Mouse (Mus musculus): Measurements from ENCODE around the gene Epb41. TPM values are rescaled to one million over a fixed set of nuclear protein-coding genes. Genes with fewer than 3 reads are reported as not detected.

The Epb41 gene
- polyA plus RNA-seq, 1 experiment from 2014 or later: 232 TPM

GRCm38 (mm10) chr4:131911521-131911920 lies 163.6 kb downstream of the Epb41 start:
- 0 out of 2 replicates have a peak overlapping the region, but pooled peaks have one; percentile 44 for H3K4me2 ChIP-seq (ENCODE audit: low read depth, low read length)
- no peak for ATAC-seq (ENCODE audit: low read depth)
- 41% methylated on average over 3 of the region's 5 CpGs for WGBS (ENCODE audit: insufficient replicate concordance)

DNA sequence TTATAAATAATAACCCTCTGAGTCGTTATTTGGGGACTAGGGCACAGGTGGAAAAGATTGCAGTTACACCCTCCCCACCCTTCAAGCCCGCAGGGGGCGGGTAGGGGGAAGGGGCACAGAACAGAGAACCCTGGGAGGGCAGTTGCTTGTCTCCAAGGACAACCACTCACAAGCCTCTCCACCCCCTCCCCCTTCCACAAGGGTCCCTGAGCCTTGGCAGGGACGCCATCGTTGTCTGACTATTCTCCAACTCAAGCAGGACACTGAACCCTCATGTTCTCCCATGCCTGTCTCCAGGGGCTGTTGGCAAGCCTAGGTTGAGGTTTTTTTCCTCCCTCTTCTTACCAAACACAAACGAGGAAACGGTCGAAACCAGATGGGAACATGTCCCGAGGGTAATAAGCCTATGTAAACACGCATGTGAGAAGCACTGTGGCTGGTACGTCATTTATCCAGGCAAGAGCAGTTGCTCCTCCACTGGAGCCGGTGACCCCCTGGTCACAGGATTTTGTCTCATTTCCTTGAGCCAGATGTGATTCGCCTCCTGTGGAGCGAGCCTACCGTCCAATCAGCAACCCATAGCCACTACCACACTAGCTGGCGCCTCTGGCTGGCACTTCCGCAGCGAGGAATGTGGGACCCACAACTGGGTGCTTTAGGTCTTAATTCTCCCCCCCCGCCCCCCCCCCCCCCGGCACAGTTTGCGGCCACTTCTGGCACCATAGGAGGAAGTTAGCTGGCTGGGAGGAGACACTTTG lies 164.7 kb downstream of the Epb41 start:
- 9% methylated on average over 18 of the region's 21 CpGs for WGBS (ENCODE audit: insufficient replicate concordance)
- peak overlapping the region; percentile 6; the same call in 1 of the 2 replicates for H3K4me3 ChIP-seq (ENCODE audit: low read depth, low read length)
- H3K9me3 ChIP-seq (replicated peaks; ENCODE audit: control insufficient read depth, low read length): no peaks in the 10 kb centered on the region
- no peaks in the 10 kb centered on the region for H3K36me3 ChIP-seq (ENCODE audit: control insufficient read depth, insufficient read depth)
- peak overlapping the region; percentile 44 for H3K4me2 ChIP-seq (ENCODE audit: low read depth, low read length)
- peaks cover 2% of the 10 kb centered on the region for H3K4me1 ChIP-seq (ENCODE audit: control insufficient read depth, low read depth, low read length)
- ATAC-seq (ENCODE audit: low read depth): peak; percentile 9; the same call in 1 of the 2 replicates
- no peak overlapping the region for H3K9ac ChIP-seq (ENCODE audit: low read depth, low read length)
- peaks cover 45% of the 10 kb centered on the region for H3K27me3 ChIP-seq (ENCODE audit: control insufficient read depth, insufficient read depth, low read depth, low read length)
- H3K27ac ChIP-seq (ENCODE audit: low read length): 0 out of 2 replicates have a peak overlapping the region, but pooled peaks have one; percentile 14

More at GRCm38 (mm10) chr4:131911521-131911920, 163.6 kb downstream of the Epb41 start:
- H3K36me3 ChIP-seq (ENCODE audit: control insufficient read depth, insufficient read depth): no peaks in the 10 kb centered on the region
- no peak overlapping the region for H3K27ac ChIP-seq (ENCODE audit: low read length)
- H3K9me3 ChIP-seq (replicated peaks; ENCODE audit: control insufficient read depth, low read length): no peaks in the 10 kb centered on the region
- no peak overlapping the region for H3K4me3 ChIP-seq (ENCODE audit: low read depth, low read length)
- peaks cover 5% of the 10 kb centered on the region for H3K4me1 ChIP-seq (ENCODE audit: control insufficient read depth, low read depth, low read length)
- no peak overlapping the region for H3K9ac ChIP-seq (ENCODE audit: low read depth, low read length)
- peaks cover 56% of the 10 kb centered on the region for H3K27me3 ChIP-seq (ENCODE audit: control insufficient read depth, insufficient read depth, low read depth, low read length)

DNA sequence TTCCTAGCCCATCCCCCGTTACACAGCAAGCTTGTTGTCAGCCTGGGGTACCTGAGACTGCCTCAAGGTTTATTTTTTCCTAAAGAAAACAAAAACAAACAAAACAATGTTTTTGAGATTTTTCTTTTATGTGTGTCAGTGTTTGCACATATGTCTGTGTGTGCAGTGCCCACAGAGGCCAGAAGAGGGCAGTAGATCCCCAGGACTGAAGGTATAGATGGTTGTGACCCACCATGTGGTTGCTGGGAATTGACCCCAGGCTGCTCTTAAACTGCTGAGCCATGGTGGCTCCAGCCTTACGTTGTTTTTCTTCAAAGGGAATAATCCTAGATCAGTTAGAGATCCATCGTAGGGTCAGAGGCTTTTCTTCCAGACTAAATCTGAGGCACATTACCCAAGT lies 167.2 kb downstream of the Epb41 start:
- Histone ChIP-seq H3K27me3 (ENCODE audit: control insufficient read depth, insufficient read depth, low read depth, low read length) (peaks cover 20% of the 10 kb centered on the region), H3K9ac (ENCODE audit: low read depth, low read length) (no peak overlapping the region), H3K4me2 (ENCODE audit: low read depth, low read length) (no peak overlapping the region), H3K27ac (ENCODE audit: low read length) (no peak overlapping the region), H3K4me1 (ENCODE audit: control insufficient read depth, low read depth, low read length) (peaks cover 2% of the 10 kb centered on the region), H3K36me3 (ENCODE audit: control insufficient read depth, insufficient read depth) (0 out of 2 replicates have a peak, but pooled peaks cover 6% of the 10 kb centered on the region), H3K9me3 (replicated peaks; ENCODE audit: control insufficient read depth, low read length) (no peaks in the 10 kb centered on the region), H3K4me3 (ENCODE audit: low read depth, low read length) (no peak overlapping the region)
- WGBS (ENCODE audit: insufficient replicate concordance): 83% methylated on average over 3 of the region's 3 CpGs
- no peak for ATAC-seq (ENCODE audit: low read depth)

- peak; percentile 59; the same call in 1 of the 2 replicates for ATAC-seq (ENCODE audit: low read depth)
- H3K36me3 ChIP-seq (ENCODE audit: control insufficient read depth, insufficient read depth): peaks cover 16% of the 10 kb centered on the region
- H3K27ac ChIP-seq (ENCODE audit: low read length): no peak overlapping the region
- no peaks in the 10 kb centered on the region for H3K9me3 ChIP-seq (replicated peaks; ENCODE audit: control insufficient read depth, low read length)
- peaks cover 2% of the 10 kb centered on the region for H3K4me1 ChIP-seq (ENCODE audit: control insufficient read depth, low read depth, low read length)
- H3K4me3 ChIP-seq (ENCODE audit: low read depth, low read length): no peak overlapping the region
- H3K9ac ChIP-seq (ENCODE audit: low read depth, low read length): no peak overlapping the region
- WGBS (ENCODE audit: insufficient replicate concordance): 76% methylated on average over 6 of the region's 6 CpGs
- no peak overlapping the region for H3K4me2 ChIP-seq (ENCODE audit: low read depth, low read length)
- H3K27me3 ChIP-seq (ENCODE audit: control insufficient read depth, insufficient read depth, low read depth, low read length): peaks cover 6% of the 10 kb centered on the region
Observed at GRCm38 (mm10) chr4:131906423-131906822, 168.7 kb downstream of the Epb41 start.

- Histone ChIP-seq H3K27me3 (ENCODE audit: control insufficient read depth, insufficient read depth, low read depth, low read length) (no peaks in the 10 kb centered on the region), H3K4me3 (ENCODE audit: low read depth, low read length) (no peak overlapping the region), H3K9me3 (replicated peaks; ENCODE audit: control insufficient read depth, low read length) (no peaks in the 10 kb centered on the region), H3K4me2 (ENCODE audit: low read depth, low read length) (no peak overlapping the region), H3K27ac (ENCODE audit: low read length) (no peak overlapping the region), H3K36me3 (ENCODE audit: control insufficient read depth, insufficient read depth) (peaks cover 35% of the 10 kb centered on the region), H3K9ac (ENCODE audit: low read depth, low read length) (no peak overlapping the region), H3K4me1 (ENCODE audit: control insufficient read depth, low read depth, low read length) (no peaks in the 10 kb centered on the region)
- 61% methylated on average over 8 of the region's 8 CpGs for WGBS (ENCODE audit: insufficient replicate concordance)
- no peak for ATAC-seq (ENCODE audit: low read depth)
Observed at GRCm38 (mm10) chr4:131904478-131904877, 170.6 kb downstream of the Epb41 start.

GRCm38 (mm10) chr4:131901090-131901489 lies 174.0 kb downstream of the Epb41 start:
- Histone ChIP-seq H3K4me1 (ENCODE audit: control insufficient read depth, low read depth, low read length) (peaks cover 6% of the 10 kb centered on the region; the same call in 1 of the 2 replicates), H3K4me3 (ENCODE audit: low read depth, low read length) (no peak overlapping the region), H3K27me3 (ENCODE audit: control insufficient read depth, insufficient read depth, low read depth, low read length) (no peaks in the 10 kb centered on the region), H3K27ac (ENCODE audit: low read length) (no peak overlapping the region), H3K4me2 (ENCODE audit: low read depth, low read length) (no peak overlapping the region), H3K9ac (ENCODE audit: low read depth, low read length) (no peak overlapping the region), H3K36me3 (ENCODE audit: control insufficient read depth, insufficient read depth) (peaks cover 60% of the 10 kb centered on the region), H3K9me3 (replicated peaks; ENCODE audit: control insufficient read depth, low read length) (no peaks in the 10 kb centered on the region)
- ATAC-seq (ENCODE audit: low read depth): no peak
- WGBS (ENCODE audit: insufficient replicate concordance): 92% methylated on average over 15 of the region's 15 CpGs

DNA sequence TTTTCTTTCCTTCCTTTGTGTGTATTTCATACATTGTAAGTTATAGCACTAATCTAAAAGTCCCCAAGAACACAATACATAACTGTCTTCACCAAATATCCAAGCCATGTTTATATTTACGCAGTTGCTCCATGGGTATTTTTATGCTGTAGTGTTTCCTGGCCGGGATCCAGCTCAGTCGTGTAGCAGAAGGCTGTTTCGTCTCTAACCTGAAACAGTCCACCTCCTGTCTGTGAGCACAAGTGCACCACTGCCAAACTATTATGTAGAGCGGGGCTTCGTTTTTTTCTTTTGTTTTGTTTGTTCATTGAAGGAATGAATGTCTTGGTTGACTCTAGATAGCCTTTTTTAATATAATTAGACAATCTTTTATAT lies 176.0 kb downstream of the Epb41 start:
- Histone ChIP-seq H3K4me3 (ENCODE audit: low read depth, low read length) (no peak overlapping the region), H3K4me2 (ENCODE audit: low read depth, low read length) (no peak overlapping the region), H3K9ac (ENCODE audit: low read depth, low read length) (no peak overlapping the region), H3K27ac (ENCODE audit: low read length) (no peak overlapping the region), H3K36me3 (ENCODE audit: control insufficient read depth, insufficient read depth) (peaks cover 67% of the 10 kb centered on the region), H3K9me3 (replicated peaks; ENCODE audit: control insufficient read depth, low read length) (no peaks in the 10 kb centered on the region), H3K27me3 (ENCODE audit: control insufficient read depth, insufficient read depth, low read depth, low read length) (no peaks in the 10 kb centered on the region), H3K4me1 (ENCODE audit: control insufficient read depth, low read depth, low read length) (peaks cover 6% of the 10 kb centered on the region; the same call in 1 of the 2 replicates)
- ATAC-seq (ENCODE audit: low read depth): no peak
- WGBS (ENCODE audit: insufficient replicate concordance): 87% methylated on average over 6 of the region's 6 CpGs

GRCm38 (mm10) chr4:131898503-131899179 lies 176.5 kb downstream of the Epb41 start:
- Histone ChIP-seq H3K4me1 (ENCODE audit: control insufficient read depth, low read depth, low read length) (peaks cover 6% of the 10 kb centered on the region; the same call in 1 of the 2 replicates), H3K27me3 (ENCODE audit: control insufficient read depth, insufficient read depth, low read depth, low read length) (no peaks in the 10 kb centered on the region), H3K9me3 (replicated peaks; ENCODE audit: control insufficient read depth, low read length) (no peaks in the 10 kb centered on the region), H3K9ac (ENCODE audit: low read depth, low read length) (no peak overlapping the region), H3K4me3 (ENCODE audit: low read depth, low read length) (no peak overlapping the region), H3K36me3 (ENCODE audit: control insufficient read depth, insufficient read depth) (peaks cover 69% of the 10 kb centered on the region), H3K4me2 (ENCODE audit: low read depth, low read length) (no peak overlapping the region), H3K27ac (ENCODE audit: low read length) (peak overlapping the region; percentile 34; the same call in 1 of the 2 replicates)
- WGBS (ENCODE audit: insufficient replicate concordance): 84% methylated on average over 12 of the region's 12 CpGs
- ATAC-seq (ENCODE audit: low read depth): no peak

DNA sequence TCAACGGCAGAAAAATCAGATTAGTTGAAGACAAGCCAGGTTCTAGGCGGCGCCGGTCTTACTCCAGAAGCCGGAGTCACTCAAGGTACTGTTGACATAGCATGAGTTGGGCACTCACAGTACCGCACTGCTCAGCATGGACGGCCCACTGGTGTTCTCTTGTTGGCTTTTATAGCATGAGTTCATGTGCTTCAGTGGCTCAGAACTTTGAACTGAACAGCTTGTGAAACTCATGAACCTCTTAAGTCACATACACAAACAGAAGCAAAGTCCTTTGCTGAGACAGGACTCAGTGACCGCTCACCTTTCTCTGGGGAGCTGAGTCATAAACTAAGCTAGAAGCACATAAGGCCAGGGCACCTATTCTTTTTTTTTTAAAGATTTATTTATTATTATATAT lies 177.3 kb downstream of the Epb41 start:
- H3K36me3 ChIP-seq (ENCODE audit: control insufficient read depth, insufficient read depth): peaks cover 77% of the 10 kb centered on the region
- no peak overlapping the region for H3K9ac ChIP-seq (ENCODE audit: low read depth, low read length)
- peaks cover 6% of the 10 kb centered on the region; the same call in 1 of the 2 replicates for H3K4me1 ChIP-seq (ENCODE audit: control insufficient read depth, low read depth, low read length)
- H3K27me3 ChIP-seq (ENCODE audit: control insufficient read depth, insufficient read depth, low read depth, low read length): no peaks in the 10 kb centered on the region
- peak overlapping the region; percentile 37 for H3K27ac ChIP-seq (ENCODE audit: low read length)
- H3K4me2 ChIP-seq (ENCODE audit: low read depth, low read length): no peak overlapping the region
- no peaks in the 10 kb centered on the region for H3K9me3 ChIP-seq (replicated peaks; ENCODE audit: control insufficient read depth, low read length)
- peak; percentile 85 for ATAC-seq (ENCODE audit: low read depth)
- no peak overlapping the region for H3K4me3 ChIP-seq (ENCODE audit: low read depth, low read length)
- 83% methylated on average over 8 of the region's 8 CpGs for WGBS (ENCODE audit: insufficient replicate concordance)

Data from liver, embryonic 16.5 days (tissue).